Mouse (Mus musculus): ENCODE measurements at regions not wholly inside any gene's neighbourhood (a gene's known extent, or its start where the extent isn't known, plus 50 kb on each side); places are given as distances from the start of the nearest gene placed in this dataset.

- 43% methylated on average over 3 of the region's 3 CpGs for WGBS
- Histone ChIP-seq H3K27ac (ENCODE audit: low read length) (no peak overlapping the region), H3K9ac (ENCODE audit: low read depth, low read length) (no peak overlapping the region), H3K9me3 (ENCODE audit: control insufficient read depth, low read length) (no peaks in the 10 kb centered on the region), H3K4me1 (ENCODE audit: control insufficient read depth, insufficient read depth, low read length) (no peaks in the 10 kb centered on the region), H3K4me3 (ENCODE audit: low read length) (no peak overlapping the region), H3K4me2 (ENCODE audit: low read depth, low read length) (no peak overlapping the region), H3K36me3 (ENCODE audit: control insufficient read depth, insufficient read depth, low read length) (no peaks in the 10 kb centered on the region), H3K27me3 (replicated peaks; ENCODE audit: control insufficient read depth, insufficient read depth, low read length) (no peaks in the 10 kb centered on the region)
- no peak for ATAC-seq
These were observed 617.2 kb downstream of the Rps29 start for GRCm38 (mm10) chr12:68541811-68542210.

- no peak for ATAC-seq
- Histone ChIP-seq H3K36me3 (ENCODE audit: control insufficient read depth, insufficient read depth, low read length) (no peaks in the 10 kb centered on the region), H3K4me3 (ENCODE audit: low read length) (no peak overlapping the region), H3K27ac (ENCODE audit: low read length) (no peak overlapping the region), H3K9me3 (ENCODE audit: control insufficient read depth, low read length) (no peaks in the 10 kb centered on the region), H3K9ac (ENCODE audit: low read depth, low read length) (no peak overlapping the region), H3K4me2 (ENCODE audit: low read depth, low read length) (no peak overlapping the region), H3K27me3 (replicated peaks; ENCODE audit: control insufficient read depth, insufficient read depth, low read length) (no peaks in the 10 kb centered on the region), H3K4me1 (ENCODE audit: control insufficient read depth, insufficient read depth, low read length) (no peaks in the 10 kb centered on the region)
- WGBS = 73% methylated on average over 4 of the region's 4 CpGs
These were observed 658.2 kb downstream of the Rps29 start for GRCm38 (mm10) chr12:68500794-68501193.

- Histone ChIP-seq H3K9ac (ENCODE audit: low read depth, low read length) (no peak overlapping the region), H3K36me3 (ENCODE audit: control insufficient read depth, insufficient read depth, low read length) (no peaks in the 10 kb centered on the region), H3K27me3 (replicated peaks; ENCODE audit: control insufficient read depth, insufficient read depth, low read length) (no peaks in the 10 kb centered on the region), H3K4me2 (ENCODE audit: low read depth, low read length) (no peak overlapping the region), H3K27ac (ENCODE audit: low read length) (no peak overlapping the region), H3K4me1 (ENCODE audit: control insufficient read depth, insufficient read depth, low read length) (no peaks in the 10 kb centered on the region), H3K4me3 (ENCODE audit: low read length) (no peak overlapping the region), H3K9me3 (ENCODE audit: control insufficient read depth, low read length) (peaks cover 5% of the 10 kb centered on the region; the same call in 1 of the 2 replicates)
- ATAC-seq = peak; percentile 81
- 33% methylated on average over 4 of the region's 4 CpGs for WGBS
These were observed 696.0 kb downstream of the Rps29 start for GRCm38 (mm10) chr12:68463032-68463431.

GRCm38 (mm10) chr12:68458196-68458595 is 700.8 kb downstream of the Rps29 start:
- no peak overlapping the region for H3K4me3 ChIP-seq (ENCODE audit: low read length)
- H3K27me3 ChIP-seq (replicated peaks; ENCODE audit: control insufficient read depth, insufficient read depth, low read length) = no peaks in the 10 kb centered on the region
- no peak overlapping the region for H3K9ac ChIP-seq (ENCODE audit: low read depth, low read length)
- no peaks in the 10 kb centered on the region for H3K4me1 ChIP-seq (ENCODE audit: control insufficient read depth, insufficient read depth, low read length)
- 86% methylated on average over 7 of the region's 7 CpGs for WGBS
- H3K4me2 ChIP-seq (ENCODE audit: low read depth, low read length) = no peak overlapping the region
- ATAC-seq = no peak
- H3K27ac ChIP-seq (ENCODE audit: low read length) = no peak overlapping the region
- H3K36me3 ChIP-seq (ENCODE audit: control insufficient read depth, insufficient read depth, low read length) = no peaks in the 10 kb centered on the region
- H3K9me3 ChIP-seq (ENCODE audit: control insufficient read depth, low read length) = peaks cover 5% of the 10 kb centered on the region; the same call in 1 of the 2 replicates

GRCm38 (mm10) chr12:68426601-68427000 is 732.4 kb downstream of the Rps29 start:
- 74% methylated on average over 1 of the region's 1 CpGs for WGBS

GRCm38 (mm10) chr12:68425006-68425405 is 734.0 kb downstream of the Rps29 start:
- H3K27ac ChIP-seq (ENCODE audit: low read length) = no peak overlapping the region
- H3K4me2 ChIP-seq (ENCODE audit: low read depth, low read length) = no peak overlapping the region
- no peaks in the 10 kb centered on the region for H3K27me3 ChIP-seq (replicated peaks; ENCODE audit: control insufficient read depth, insufficient read depth, low read length)
- ATAC-seq = no peak
- H3K9ac ChIP-seq (ENCODE audit: low read depth, low read length) = no peak overlapping the region
- no peak overlapping the region for H3K4me3 ChIP-seq (ENCODE audit: low read length)
- no peaks in the 10 kb centered on the region for H3K36me3 ChIP-seq (ENCODE audit: control insufficient read depth, insufficient read depth, low read length)
- H3K4me1 ChIP-seq (ENCODE audit: control insufficient read depth, insufficient read depth, low read length) = no peaks in the 10 kb centered on the region
- H3K9me3 ChIP-seq (ENCODE audit: control insufficient read depth, low read length) = no peaks in the 10 kb centered on the region

More at GRCm38 (mm10) chr12:68426601-68427000, 732.4 kb downstream of the Rps29 start:
- no peaks in the 10 kb centered on the region for H3K4me1 ChIP-seq (ENCODE audit: control insufficient read depth, insufficient read depth, low read length)
- no peak for ATAC-seq
- no peak overlapping the region for H3K4me2 ChIP-seq (ENCODE audit: low read depth, low read length)
- H3K9me3 ChIP-seq (ENCODE audit: control insufficient read depth, low read length) = no peaks in the 10 kb centered on the region
- no peaks in the 10 kb centered on the region for H3K27me3 ChIP-seq (replicated peaks; ENCODE audit: control insufficient read depth, insufficient read depth, low read length)
- H3K9ac ChIP-seq (ENCODE audit: low read depth, low read length) = no peak overlapping the region
- no peak overlapping the region for H3K4me3 ChIP-seq (ENCODE audit: low read length)
- no peaks in the 10 kb centered on the region for H3K36me3 ChIP-seq (ENCODE audit: control insufficient read depth, insufficient read depth, low read length)
- no peak overlapping the region for H3K27ac ChIP-seq (ENCODE audit: low read length)

All from intestine, embryonic 16.5 days (tissue).